Mouse (Mus musculus): ENCODE data around the gene Fbxl18.

DNA sequence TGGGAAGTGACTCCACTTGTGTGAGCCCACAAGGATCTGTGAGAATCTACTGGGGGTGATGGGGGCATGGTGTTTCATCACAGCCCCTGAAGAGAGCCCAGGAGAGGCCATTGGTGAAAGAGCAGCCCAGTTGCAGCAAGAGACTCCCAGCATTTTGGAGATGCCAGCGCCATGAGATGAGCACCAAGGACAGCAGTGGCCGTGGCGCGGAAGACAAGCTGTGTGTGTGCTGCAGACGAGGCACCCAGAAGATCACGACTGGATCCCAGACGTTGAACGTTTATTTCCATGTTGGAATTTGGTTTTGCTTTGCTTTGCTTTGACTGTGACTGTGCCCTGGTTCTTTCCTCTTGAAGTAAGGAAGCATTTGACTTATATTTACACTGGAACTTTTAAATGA lies 22.2 kb upstream of the Fbxl18 start:
- TF ChIP-seq CTCF (conservative IDR thresholded peaks at IDR 0.05; ENCODE audit: insufficient read depth, insufficient read length, low read depth, low read length) (no peak), POLR2A (IDR thresholded peaks at IDR 0.05; ENCODE audit: low read depth, low read length) (no peak)

Measured in kidney, adult 2 months (tissue).